Mouse (Mus musculus) subcutaneous adipose tissue, adult 2 months (tissue): ENCODE measurements around the gene Usp4. TPM values are rescaled to one million over a fixed set of nuclear protein-coding genes. Genes with fewer than 3 reads are reported as not detected.

ENCODE experiments used
- polyA plus RNA-seq: library from polyadenylated mRNA; depleted of rRNA; stranded (reverse); fragments of >200 nt; gene quantifications from 2 replicates; pipeline ENCODE4 v1.2.3, GENCODE M21; 2012; ENCODE audit warnings: low replicate concordance; rRNA removed

Usp4 gene
- polyA plus RNA-seq = 82.2 and 92.5 TPM in 2 replicates

GRCm38 (mm10) chr9:108347540-108348289 is at the start of gene Usp4:
TSS of gene Usp4 (plus strand) at chr9:108347853.

GRCm38 (mm10) chr9:108305629-108306520 is 41.8 kb upstream of the Usp4 start, which contains the start of the genes Rhoa and Tcta:
TSS of gene Rhoa (plus strand) at chr9:108306129.
TSS of gene Tcta (minus strand) at chr9:108306160.

GRCm38 (mm10) chr9:108338886-108339781 is 8.5 kb upstream of the Usp4 start, which contains the start of gene Gpx1:
TSS of gene Gpx1 (plus strand) at chr9:108338903.

GRCm38 (mm10) chr9:108392676-108393075 is 45.0 kb downstream of the Usp4 start, which contains the start of gene 1700102P08Rik:
TSS of gene 1700102P08Rik (plus strand) at chr9:108392805.

DNA sequence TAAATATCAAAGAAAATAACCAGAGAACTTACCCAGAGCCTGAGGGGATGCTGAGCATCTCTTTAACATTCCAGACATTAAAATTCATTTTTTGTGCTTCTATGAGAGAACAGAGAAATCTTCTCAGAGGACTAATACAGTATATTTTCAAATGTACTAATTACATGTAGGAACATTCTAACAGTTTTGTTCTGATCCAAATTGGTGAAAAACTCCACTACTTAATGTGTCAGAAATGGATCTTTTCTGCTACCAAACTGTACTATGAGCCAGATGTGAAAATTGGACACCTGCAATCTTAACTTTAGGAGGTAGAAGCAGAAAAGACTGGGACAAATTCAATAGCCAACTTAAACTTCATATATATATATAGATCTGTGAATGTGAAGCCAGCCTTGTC is 80.7 kb downstream of the Usp4 start, which contains the start of gene Ccdc36:
TSS of gene Ccdc36 (minus strand) at position 101 of the 400 bp plus-strand sequence.

GRCm38 (mm10) chr9:108436182-108436581 is 88.5 kb downstream of the Usp4 start, which contains the start of gene BC048562:
TSS of gene BC048562 (plus strand) at chr9:108436482.

Other genes with a start within 250 kb of the Usp4 start
- 0.29 and 1.1 TPM in 2 replicates for gene Bsn, start 157.5 kb upstream of the Usp4 start, polyA plus RNA-seq
- 65.0 and 108 TPM in 2 replicates for gene Dag1, start 83.9 kb upstream of the Usp4 start, polyA plus RNA-seq
- gene Nicn1, start 57.4 kb upstream of the Usp4 start, polyA plus RNA-seq = 32.6 and 34.7 TPM in 2 replicates
- 6.7 and 22.0 TPM in 2 replicates for gene Amt, start 51.0 kb upstream of the Usp4 start, polyA plus RNA-seq
- 192 and 239 TPM in 2 replicates for gene Rhoa, start 41.7 kb upstream of the Usp4 start, polyA plus RNA-seq
- gene Tcta, start 41.7 kb upstream of the Usp4 start, polyA plus RNA-seq = 59.0 and 105 TPM in 2 replicates
- gene Gpx1, start 8.9 kb upstream of the Usp4 start, polyA plus RNA-seq = 1,212 and 1,799 TPM in 2 replicates
- gene 1700102P08Rik, start 45.0 kb downstream of the Usp4 start, polyA plus RNA-seq = 0.21 and 0.27 TPM in 2 replicates
- 0.10 TPM in 1 of 2 replicates, not detected in the other for gene Ccdc36, start 80.6 kb downstream of the Usp4 start, polyA plus RNA-seq
- not detected in 2 replicates for gene BC048562, start 88.6 kb downstream of the Usp4 start, polyA plus RNA-seq
- 20.4 and 34.4 TPM in 2 replicates for gene Ccdc71, start 112.7 kb downstream of the Usp4 start, polyA plus RNA-seq
- 70.2 and 91.7 TPM in 2 replicates for gene Klhdc8b, start 113.7 kb downstream of the Usp4 start, polyA plus RNA-seq
- gene Lamb2, start 131.9 kb downstream of the Usp4 start, polyA plus RNA-seq = 223 and 264 TPM in 2 replicates
- 179 and 216 TPM in 2 replicates for gene Usp19, start 142.7 kb downstream of the Usp4 start, polyA plus RNA-seq
- gene Qars, start 159.9 kb downstream of the Usp4 start, polyA plus RNA-seq = 172 and 318 TPM in 2 replicates
- gene Qrich1, start 169.0 kb downstream of the Usp4 start, polyA plus RNA-seq = 93.6 and 129 TPM in 2 replicates
- 48.0 and 173 TPM in 2 replicates for gene Impdh2, start 212.4 kb downstream of the Usp4 start, polyA plus RNA-seq
- gene Ndufaf3, start 219.6 kb downstream of the Usp4 start, polyA plus RNA-seq = 38.3 and 48.7 TPM in 2 replicates
- 120 and 203 TPM in 2 replicates for gene Dalrd3, start 222.0 kb downstream of the Usp4 start, polyA plus RNA-seq
- gene Wdr6, start 230.9 kb downstream of the Usp4 start, polyA plus RNA-seq = 41.1 and 162 TPM in 2 replicates
- 5.3 and 35.1 TPM in 2 replicates for gene P4htm, start 249.8 kb downstream of the Usp4 start, polyA plus RNA-seq